Mouse (Mus musculus) lung, postnatal 0 days (tissue): ENCODE results near the gene Dnah12.

Experiments
- CTCF ChIP-seq: IDR thresholded peaks from 2 replicates; pipeline ENCODE4 v1.5.1; 2016; ENCODE audit warnings: antibody characterized with exemption, mild to moderate bottlenecking
- EP300 ChIP-seq: IDR thresholded peaks from 2 replicates; pipeline ENCODE4 v1.6.1; 2016; ENCODE audit warnings: antibody characterized with exemption, mild to moderate bottlenecking, control low read depth

DNA sequence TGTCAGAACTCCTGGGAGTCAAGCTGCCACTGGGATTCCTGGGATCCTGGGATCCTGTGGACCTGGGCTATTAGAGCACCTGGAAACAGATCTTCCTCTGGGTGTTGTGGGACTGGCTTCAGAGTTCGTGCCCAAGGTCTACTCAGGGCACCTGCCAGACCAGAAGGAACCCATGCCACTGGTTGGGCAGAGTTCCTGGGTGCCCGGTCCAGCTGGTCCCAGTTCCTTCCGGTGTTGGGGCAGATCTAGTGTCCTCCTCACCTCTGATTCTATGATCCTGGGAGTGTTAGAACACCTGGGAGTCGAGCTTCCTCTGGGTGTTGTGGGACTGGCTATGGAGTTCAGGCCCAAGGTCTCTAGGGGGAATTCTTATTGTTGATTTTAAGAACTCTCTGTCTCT is 214.3 kb downstream of the Dnah12 start:
- TF ChIP-seq CTCF: no peak
- no peak for TF ChIP-seq EP300
